Mouse (Mus musculus): ENCODE data around the gene Gng11. TPM values are rescaled to one million over a fixed set of nuclear protein-coding genes. Genes with fewer than 3 reads are reported as not detected.

The Gng11 gene
- not detected for polyA plus RNA-seq (2017; shearing (Covaris generic))

DNA sequence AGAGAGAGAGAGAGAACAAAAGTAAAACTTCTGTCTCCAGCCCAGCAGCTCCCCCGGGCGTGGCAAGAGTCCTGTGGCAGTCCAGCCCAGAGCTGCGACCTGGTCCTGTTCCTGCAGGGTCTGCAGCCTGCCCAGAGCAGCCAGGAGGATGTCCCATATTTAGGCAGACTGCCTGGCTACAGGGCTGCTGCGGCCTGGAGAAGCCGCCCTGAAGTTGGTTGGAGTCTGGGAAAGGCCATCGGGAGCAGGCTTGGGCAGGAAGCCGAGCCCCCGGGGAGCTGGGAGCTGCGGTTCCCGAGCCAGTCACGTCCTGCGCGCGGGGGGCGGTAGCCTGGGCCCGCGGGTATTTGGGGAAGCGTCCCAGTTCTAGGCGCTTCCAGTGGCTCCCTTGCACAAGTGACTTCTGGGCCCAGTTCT, at the start of gene Gng11:
TSS of gene Gng11 (plus strand) at position 15 of the 417 bp plus-strand sequence.

GRCm38 (mm10) chr6:3988750-3989149, 15.0 kb upstream of the Gng11 start, which contains the start of gene Tfpi2:
Gene Tfpi2, minus strand, starts transcription at chr6:3988919.

DNA sequence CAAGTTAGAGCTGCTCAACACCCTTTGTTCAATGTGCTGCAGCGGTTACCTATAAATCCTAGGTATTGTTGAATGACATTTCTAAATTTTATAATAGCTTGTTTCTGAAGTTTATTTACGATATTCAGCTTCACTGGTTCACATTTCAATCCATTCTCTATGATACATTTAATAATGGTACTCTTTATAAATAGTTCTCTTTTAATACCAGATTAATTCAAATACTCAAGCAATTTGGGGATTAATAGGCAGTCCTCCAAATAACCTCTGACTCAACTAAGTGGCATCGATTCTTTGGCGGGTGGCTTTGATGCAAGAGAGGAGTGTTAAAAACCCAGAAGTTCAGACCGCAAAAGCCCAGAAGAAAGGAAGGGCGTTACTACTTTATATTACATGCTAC, 10.2 kb upstream of the Gng11 start, which contains the start of gene Gngt1:
TSS of gene Gngt1 (plus strand) at position 301 of the 400 bp plus-strand sequence.

Other genes with a start within 250 kb of the Gng11 start
- under 1 TPM in 1 of 2 experiments, not detected in 1; 0.14 TPM for gene Calcr, start 239.2 kb upstream of the Gng11 start, polyA plus RNA-seq (2017; shearing (Covaris generic))
- gene Tfpi2, start 15.0 kb upstream of the Gng11 start, polyA plus RNA-seq (2017; shearing (Covaris generic)), result not detected
- gene Gngt1, start 10.1 kb upstream of the Gng11 start, polyA plus RNA-seq (2017; shearing (Covaris generic)), result under 1 TPM in 1 of 2 experiments, not detected in 1; 0.20 TPM
- gene Bet1, start 83.1 kb downstream of the Gng11 start, polyA plus RNA-seq (2017; shearing (Covaris generic)), result 10 to 100 TPM; 19.2 to 30.1 TPM

Data from activated CD4-positive, CD25-positive, alpha-beta regulatory T cell (primary cell).